Mouse (Mus musculus): ENCODE measurements around the gene Grtp1. TPM values are rescaled to one million over a fixed set of nuclear protein-coding genes. Genes with fewer than 3 reads are reported as not detected.

The Grtp1 gene
- polyA plus RNA-seq, 1 experiment from 2014 or later: 6.8 TPM

- H3K27ac ChIP-seq (ENCODE audit: low read length): peak overlapping the region; percentile 79; the same call in 1 of the 2 replicates
- no peak overlapping the region for H3K4me2 ChIP-seq (ENCODE audit: low read depth, low read length)
- WGBS (ENCODE audit: insufficient replicate concordance): 72% methylated on average over 1 of the region's 1 CpGs
- no peaks in the 10 kb centered on the region for H3K27me3 ChIP-seq (ENCODE audit: control insufficient read depth, insufficient read depth, low read depth, low read length)
- no peaks in the 10 kb centered on the region for H3K9me3 ChIP-seq (replicated peaks; ENCODE audit: control insufficient read depth, low read length)
- 0 out of 2 replicates have a peak, but pooled peaks have one; percentile 15 for ATAC-seq (ENCODE audit: low read depth)
- no peaks in the 10 kb centered on the region for H3K36me3 ChIP-seq (ENCODE audit: control insufficient read depth, insufficient read depth)
- H3K4me3 ChIP-seq (ENCODE audit: low read depth, low read length): no peak overlapping the region
- H3K4me1 ChIP-seq (ENCODE audit: control insufficient read depth, low read depth, low read length): peaks cover 60% of the 10 kb centered on the region
- peak overlapping the region; percentile 9; the same call in 1 of the 2 replicates for H3K9ac ChIP-seq (ENCODE audit: low read depth, low read length)
These were observed 9.3 kb upstream of the Grtp1 start for GRCm38 (mm10) chr8:13209770-13210169.

GRCm38 (mm10) chr8:13208627-13209355 lies 8.4 kb upstream of the Grtp1 start:
- Histone ChIP-seq H3K4me2 (ENCODE audit: low read depth, low read length) (peak overlapping the region; percentile 21; the same call in 1 of the 2 replicates), H3K4me1 (ENCODE audit: control insufficient read depth, low read depth, low read length) (peaks cover 68% of the 10 kb centered on the region)
- 32% methylated on average over 6 of the region's 6 CpGs for WGBS (ENCODE audit: insufficient replicate concordance)

GRCm38 (mm10) chr8:13206290-13206689 lies 5.9 kb upstream of the Grtp1 start:
- H3K36me3 ChIP-seq (ENCODE audit: control insufficient read depth, insufficient read depth): no peaks in the 10 kb centered on the region
- H3K9me3 ChIP-seq (replicated peaks; ENCODE audit: control insufficient read depth, low read length): no peaks in the 10 kb centered on the region
- no peak overlapping the region for H3K4me3 ChIP-seq (ENCODE audit: low read depth, low read length)
- no peak for ATAC-seq (ENCODE audit: low read depth)
- H3K4me1 ChIP-seq (ENCODE audit: control insufficient read depth, low read depth, low read length): peaks cover 70% of the 10 kb centered on the region
- H3K27ac ChIP-seq (ENCODE audit: low read length): peak overlapping the region; percentile 73
- WGBS (ENCODE audit: insufficient replicate concordance): 40% methylated on average over 5 of the region's 5 CpGs
- H3K4me2 ChIP-seq (ENCODE audit: low read depth, low read length): peak overlapping the region; percentile 16; the same call in 1 of the 2 replicates
- no peaks in the 10 kb centered on the region for H3K27me3 ChIP-seq (ENCODE audit: control insufficient read depth, insufficient read depth, low read depth, low read length)
- H3K9ac ChIP-seq (ENCODE audit: low read depth, low read length): no peak overlapping the region

More at GRCm38 (mm10) chr8:13208627-13209355, 8.4 kb upstream of the Grtp1 start:
- peak overlapping the region; percentile 32; the same call in 1 of the 2 replicates for H3K9ac ChIP-seq (ENCODE audit: low read depth, low read length)
- ATAC-seq (ENCODE audit: low read depth): peak; percentile 66
- no peaks in the 10 kb centered on the region for H3K9me3 ChIP-seq (replicated peaks; ENCODE audit: control insufficient read depth, low read length)
- no peaks in the 10 kb centered on the region for H3K27me3 ChIP-seq (ENCODE audit: control insufficient read depth, insufficient read depth, low read depth, low read length)
- no peak overlapping the region for H3K4me3 ChIP-seq (ENCODE audit: low read depth, low read length)
- H3K27ac ChIP-seq (ENCODE audit: low read length): peak overlapping the region; percentile 79
- no peaks in the 10 kb centered on the region for H3K36me3 ChIP-seq (ENCODE audit: control insufficient read depth, insufficient read depth)

- 91% methylated on average over 5 of the region's 5 CpGs for WGBS (ENCODE audit: insufficient replicate concordance)
- Histone ChIP-seq H3K4me1 (ENCODE audit: control insufficient read depth, low read depth, low read length) (peaks cover 70% of the 10 kb centered on the region), H3K9ac (ENCODE audit: low read depth, low read length) (no peak overlapping the region; the same call in 1 of the 2 replicates)
These were observed 4.9 kb upstream of the Grtp1 start for GRCm38 (mm10) chr8:13205311-13205710.

GRCm38 (mm10) chr8:13204371-13205140 lies 4.1 kb upstream of the Grtp1 start:
- peak; percentile 53 for ATAC-seq (ENCODE audit: low read depth)
- no peaks in the 10 kb centered on the region for H3K36me3 ChIP-seq (ENCODE audit: control insufficient read depth, insufficient read depth)
- H3K27me3 ChIP-seq (ENCODE audit: control insufficient read depth, insufficient read depth, low read depth, low read length): peaks cover 3% of the 10 kb centered on the region; the same call in 1 of the 2 replicates
- H3K9ac ChIP-seq (ENCODE audit: low read depth, low read length): peak overlapping the region; percentile 41
- peak overlapping the region; percentile 76 for H3K27ac ChIP-seq (ENCODE audit: low read length)
- H3K4me1 ChIP-seq (ENCODE audit: control insufficient read depth, low read depth, low read length): peaks cover 70% of the 10 kb centered on the region
- H3K9me3 ChIP-seq (replicated peaks; ENCODE audit: control insufficient read depth, low read length): no peaks in the 10 kb centered on the region
- H3K4me3 ChIP-seq (ENCODE audit: low read depth, low read length): peak overlapping the region; percentile 32
- 39% methylated on average over 12 of the region's 12 CpGs for WGBS (ENCODE audit: insufficient replicate concordance)
- peak overlapping the region; percentile 58 for H3K4me2 ChIP-seq (ENCODE audit: low read depth, low read length)

More at GRCm38 (mm10) chr8:13205311-13205710, 4.9 kb upstream of the Grtp1 start:
- H3K27ac ChIP-seq (ENCODE audit: low read length): peak overlapping the region; percentile 76
- no peak overlapping the region for H3K4me3 ChIP-seq (ENCODE audit: low read depth, low read length)
- no peak for ATAC-seq (ENCODE audit: low read depth)
- no peak overlapping the region for H3K4me2 ChIP-seq (ENCODE audit: low read depth, low read length)
- no peaks in the 10 kb centered on the region; the same call in 1 of the 2 replicates for H3K27me3 ChIP-seq (ENCODE audit: control insufficient read depth, insufficient read depth, low read depth, low read length)
- no peaks in the 10 kb centered on the region for H3K9me3 ChIP-seq (replicated peaks; ENCODE audit: control insufficient read depth, low read length)
- no peaks in the 10 kb centered on the region for H3K36me3 ChIP-seq (ENCODE audit: control insufficient read depth, insufficient read depth)

GRCm38 (mm10) chr8:13203472-13203871 lies 3.1 kb upstream of the Grtp1 start:
- 48% methylated on average over 1 of the region's 1 CpGs for WGBS (ENCODE audit: insufficient replicate concordance)
- Histone ChIP-seq H3K4me3 (ENCODE audit: low read depth, low read length) (peak overlapping the region; percentile 86), H3K9ac (ENCODE audit: low read depth, low read length) (peak overlapping the region; percentile 64), H3K4me1 (ENCODE audit: control insufficient read depth, low read depth, low read length) (peaks cover 64% of the 10 kb centered on the region), H3K27me3 (ENCODE audit: control insufficient read depth, insufficient read depth, low read depth, low read length) (peaks cover 3% of the 10 kb centered on the region; the same call in 1 of the 2 replicates), H3K4me2 (ENCODE audit: low read depth, low read length) (peak overlapping the region; percentile 94), H3K27ac (ENCODE audit: low read length) (peak overlapping the region; percentile 96), H3K36me3 (ENCODE audit: control insufficient read depth, insufficient read depth) (no peaks in the 10 kb centered on the region), H3K9me3 (replicated peaks; ENCODE audit: control insufficient read depth, low read length) (no peaks in the 10 kb centered on the region)
- no peak for ATAC-seq (ENCODE audit: low read depth)

- H3K4me3 ChIP-seq (ENCODE audit: low read depth, low read length): peak overlapping the region; percentile 86
- H3K4me1 ChIP-seq (ENCODE audit: control insufficient read depth, low read depth, low read length): peaks cover 57% of the 10 kb centered on the region
- H3K36me3 ChIP-seq (ENCODE audit: control insufficient read depth, insufficient read depth): no peaks in the 10 kb centered on the region
- H3K9ac ChIP-seq (ENCODE audit: low read depth, low read length): peak overlapping the region; percentile 87
- peak overlapping the region; percentile 96 for H3K27ac ChIP-seq (ENCODE audit: low read length)
- no peaks in the 10 kb centered on the region for H3K9me3 ChIP-seq (replicated peaks; ENCODE audit: control insufficient read depth, low read length)
- H3K27me3 ChIP-seq (ENCODE audit: control insufficient read depth, insufficient read depth, low read depth, low read length): peaks cover 3% of the 10 kb centered on the region; the same call in 1 of the 2 replicates
- peak overlapping the region; percentile 94 for H3K4me2 ChIP-seq (ENCODE audit: low read depth, low read length)
- WGBS (ENCODE audit: insufficient replicate concordance): 16% methylated on average over 3 of the region's 3 CpGs
- ATAC-seq (ENCODE audit: low read depth): peak; percentile 86
These were observed 2.4 kb upstream of the Grtp1 start for GRCm38 (mm10) chr8:13202806-13203205.

GRCm38 (mm10) chr8:13202041-13202440 lies 1.6 kb upstream of the Grtp1 start:
- peaks cover 51% of the 10 kb centered on the region for H3K4me1 ChIP-seq (ENCODE audit: control insufficient read depth, low read depth, low read length)
- peaks cover 3% of the 10 kb centered on the region; the same call in 1 of the 2 replicates for H3K27me3 ChIP-seq (ENCODE audit: control insufficient read depth, insufficient read depth, low read depth, low read length)
- ATAC-seq (ENCODE audit: low read depth): no peak
- H3K4me3 ChIP-seq (ENCODE audit: low read depth, low read length): peak overlapping the region; percentile 86
- peak overlapping the region; percentile 96 for H3K27ac ChIP-seq (ENCODE audit: low read length)
- H3K9me3 ChIP-seq (replicated peaks; ENCODE audit: control insufficient read depth, low read length): no peaks in the 10 kb centered on the region
- 30% methylated on average over 3 of the region's 3 CpGs for WGBS (ENCODE audit: insufficient replicate concordance)
- peak overlapping the region; percentile 87 for H3K9ac ChIP-seq (ENCODE audit: low read depth, low read length)
- H3K4me2 ChIP-seq (ENCODE audit: low read depth, low read length): peak overlapping the region; percentile 94
- no peaks in the 10 kb centered on the region for H3K36me3 ChIP-seq (ENCODE audit: control insufficient read depth, insufficient read depth)

All from liver, embryonic 16.5 days (tissue).